Mouse (Mus musculus) limb, embryonic 10.5 days (tissue): ENCODE measurements at regions not wholly inside any gene's neighbourhood (a gene's known extent, or its start where the extent isn't known, plus 50 kb on each side); places are given as distances from the start of the nearest gene placed in this dataset.
"Not testable (repeated sequence)": the region's sequence is repeated elsewhere in the genome, so short reads cannot be mapped to it uniquely, and the experiment has no call there.

Source experiments
- DNase-seq: peaks from one replicate; pipeline ENCODE4 v3.0.0-alpha.2; 2017; ENCODE audit warnings: low spot score
- H3K27ac ChIP-seq: fragments of 300-500 bp; sonication (generic); 2 replicates; pipeline ENCODE4 v1.5.1; 2016; ENCODE audit warnings: mild to moderate bottlenecking
- H3K27me3 ChIP-seq: fragments of 300-500 bp; sonication (generic); 2 replicates; pipeline ENCODE4 v1.6.1; 2016; ENCODE audit warnings: low read depth, mild to moderate bottlenecking; ENCODE audit not compliant: poor library complexity, severe bottlenecking
- H3K36me3 ChIP-seq: fragments of 300-500 bp; sonication (generic); 2 replicates; pipeline ENCODE4 v1.6.1; 2016; ENCODE audit warnings: mild to moderate bottlenecking, moderate library complexity
- H3K4me1 ChIP-seq: fragments of 300-500 bp; sonication (generic); 2 replicates; pipeline ENCODE4 v1.6.1; 2016
- H3K4me3 ChIP-seq: fragments of 300-500 bp; sonication (generic); 2 replicates; pipeline ENCODE4 v1.5.1; 2016; ENCODE audit warnings: mild to moderate bottlenecking, moderate library complexity
- H3K9me3 ChIP-seq: fragments of 300-500 bp; sonication (generic); replicated peaks from 2 replicates; pipeline ENCODE4 v1.6.1; 2016; ENCODE audit warnings: mild to moderate bottlenecking
- WGBS: fragments of 180-500 bp; shearing (Covaris S2); methylation state at CpG from one replicate; pipeline ENCODE4 v1.1.7; 2016; 5-methylcytosine and 5-hydroxymethylcytosine counted together

- Histone ChIP-seq H3K4me3 (no peak overlapping the region), H3K9me3 (no peaks in the 10 kb centered on the region), H3K4me1 (no peaks in the 10 kb centered on the region), H3K36me3 (no peaks in the 10 kb centered on the region), H3K27ac (no peak overlapping the region), H3K27me3 (no peaks in the 10 kb centered on the region)
- no peak for DNase-seq
- WGBS = 91% methylated on average over 7 of the region's 7 CpGs
These were observed 232.1 kb downstream of the Nfkbiz start for GRCm38 (mm10) chr16:55606447-55607239.

- no peaks in the 10 kb centered on the region for H3K27me3 ChIP-seq
- H3K36me3 ChIP-seq = no peaks in the 10 kb centered on the region
- no peaks in the 10 kb centered on the region for H3K4me1 ChIP-seq
- DNase-seq = no peak
- H3K27ac ChIP-seq = no peak overlapping the region
- no peak overlapping the region for H3K4me3 ChIP-seq
- 82% methylated on average over 2 of the region's 2 CpGs for WGBS
- no peaks in the 10 kb centered on the region for H3K9me3 ChIP-seq
These were observed 235.1 kb downstream of the Nfkbiz start for GRCm38 (mm10) chr16:55603611-55604010.

- Histone ChIP-seq H3K36me3 (no peaks in the 10 kb centered on the region), H3K9me3 (no peaks in the 10 kb centered on the region), H3K27me3 (no peaks in the 10 kb centered on the region), H3K4me3 (no peak overlapping the region), H3K4me1 (no peaks in the 10 kb centered on the region), H3K27ac (no peak overlapping the region)
- DNase-seq = no peak
- WGBS = 86% methylated on average over 1 of the region's 1 CpGs
These were observed 249.2 kb downstream of the Nfkbiz start for GRCm38 (mm10) chr16:55589382-55589956.

GRCm38 (mm10) chr16:55587138-55587537 is 251.6 kb downstream of the Nfkbiz start:
- Histone ChIP-seq H3K27ac (no peak overlapping the region), H3K4me1 (no peaks in the 10 kb centered on the region), H3K36me3 (no peaks in the 10 kb centered on the region), H3K4me3 (no peak overlapping the region), H3K27me3 (no peaks in the 10 kb centered on the region), H3K9me3 (no peaks in the 10 kb centered on the region)
- no peak for DNase-seq
- WGBS = 90% methylated on average over 6 of the region's 6 CpGs

GRCm38 (mm10) chr16:55582906-55583305 is 255.8 kb downstream of the Nfkbiz start:
- Histone ChIP-seq H3K27me3 (no peaks in the 10 kb centered on the region), H3K4me1 (no peaks in the 10 kb centered on the region), H3K4me3 (no peak overlapping the region), H3K36me3 (no peaks in the 10 kb centered on the region), H3K27ac (no peak overlapping the region), H3K9me3 (no peaks in the 10 kb centered on the region)
- DNase-seq = no peak
- 51% methylated on average over 3 of the region's 3 CpGs for WGBS

GRCm38 (mm10) chr16:55582029-55582428 is 256.7 kb downstream of the Nfkbiz start:
- no peak overlapping the region for H3K27ac ChIP-seq
- no peaks in the 10 kb centered on the region for H3K36me3 ChIP-seq
- no peaks in the 10 kb centered on the region for H3K4me1 ChIP-seq
- H3K9me3 ChIP-seq = no peaks in the 10 kb centered on the region
- no peak overlapping the region for H3K4me3 ChIP-seq
- no peaks in the 10 kb centered on the region for H3K27me3 ChIP-seq
- WGBS = 94% methylated on average over 7 of the region's 7 CpGs
- no peak for DNase-seq

GRCm38 (mm10) chr16:55580827-55581226 is 257.9 kb downstream of the Nfkbiz start:
- no peak overlapping the region for H3K27ac ChIP-seq
- no peak for DNase-seq
- no peaks in the 10 kb centered on the region for H3K27me3 ChIP-seq
- no peak overlapping the region for H3K4me3 ChIP-seq
- 90% methylated on average over 4 of the region's 4 CpGs for WGBS
- no peaks in the 10 kb centered on the region for H3K4me1 ChIP-seq
- H3K36me3 ChIP-seq = no peaks in the 10 kb centered on the region
- no peaks in the 10 kb centered on the region for H3K9me3 ChIP-seq

GRCm38 (mm10) chr16:55578686-55579085 is 260.0 kb downstream of the Nfkbiz start:
- Histone ChIP-seq H3K4me3 (no peak overlapping the region), H3K27me3 (no peaks in the 10 kb centered on the region), H3K9me3 (no peaks in the 10 kb centered on the region), H3K27ac (no peak overlapping the region), H3K36me3 (no peaks in the 10 kb centered on the region), H3K4me1 (no peaks in the 10 kb centered on the region)
- WGBS = 84% methylated on average over 5 of the region's 5 CpGs
- DNase-seq = no peak

GRCm38 (mm10) chr16:55575609-55576283 is 263.0 kb downstream of the Nfkbiz start:
- H3K36me3 ChIP-seq, H3K9me3 ChIP-seq, H3K4me3 ChIP-seq, H3K4me1 ChIP-seq, H3K27me3 ChIP-seq, H3K27ac ChIP-seq, DNase-seq: not testable (repeated sequence)
- 89% methylated on average over 2 of the region's 2 CpGs for WGBS

GRCm38 (mm10) chr16:55571106-55571505 is 267.6 kb downstream of the Nfkbiz start:
- Histone ChIP-seq H3K9me3 (no peaks in the 10 kb centered on the region), H3K4me1 (no peaks in the 10 kb centered on the region), H3K4me3 (no peak overlapping the region), H3K27ac (no peak overlapping the region), H3K27me3 (no peaks in the 10 kb centered on the region), H3K36me3 (no peaks in the 10 kb centered on the region)
- 68% methylated on average over 7 of the region's 7 CpGs for WGBS
- no peak for DNase-seq

GRCm38 (mm10) chr16:55570097-55570496 is 268.6 kb downstream of the Nfkbiz start:
- DNase-seq = no peak
- Histone ChIP-seq H3K4me3 (no peak overlapping the region), H3K9me3 (no peaks in the 10 kb centered on the region), H3K27ac (no peak overlapping the region), H3K4me1 (no peaks in the 10 kb centered on the region), H3K36me3 (no peaks in the 10 kb centered on the region), H3K27me3 (no peaks in the 10 kb centered on the region)
- 91% methylated on average over 5 of the region's 5 CpGs for WGBS

- H3K4me1 ChIP-seq = no peaks in the 10 kb centered on the region
- no peaks in the 10 kb centered on the region for H3K9me3 ChIP-seq
- H3K27me3 ChIP-seq = no peaks in the 10 kb centered on the region
- H3K36me3 ChIP-seq = no peaks in the 10 kb centered on the region
- no peak for DNase-seq
- H3K4me3 ChIP-seq = no peak overlapping the region
- WGBS = 73% methylated on average over 10 of the region's 10 CpGs
- H3K27ac ChIP-seq = no peak overlapping the region
These were observed 258.2 kb upstream of the Zpld1 start for GRCm38 (mm10) chr16:55555821-55556535.

- WGBS = 83% methylated on average over 6 of the region's 6 CpGs
- H3K27ac ChIP-seq = no peak overlapping the region
- H3K27me3 ChIP-seq = no peaks in the 10 kb centered on the region
- no peaks in the 10 kb centered on the region for H3K9me3 ChIP-seq
- DNase-seq = no peak
- H3K36me3 ChIP-seq = no peaks in the 10 kb centered on the region
- H3K4me1 ChIP-seq = no peaks in the 10 kb centered on the region
- no peak overlapping the region for H3K4me3 ChIP-seq
These were observed 257.4 kb upstream of the Zpld1 start for GRCm38 (mm10) chr16:55555224-55555623.
